Comparison of ENCODE assay signal across 8 mouse cellular contexts in the genomic region with DNA sequence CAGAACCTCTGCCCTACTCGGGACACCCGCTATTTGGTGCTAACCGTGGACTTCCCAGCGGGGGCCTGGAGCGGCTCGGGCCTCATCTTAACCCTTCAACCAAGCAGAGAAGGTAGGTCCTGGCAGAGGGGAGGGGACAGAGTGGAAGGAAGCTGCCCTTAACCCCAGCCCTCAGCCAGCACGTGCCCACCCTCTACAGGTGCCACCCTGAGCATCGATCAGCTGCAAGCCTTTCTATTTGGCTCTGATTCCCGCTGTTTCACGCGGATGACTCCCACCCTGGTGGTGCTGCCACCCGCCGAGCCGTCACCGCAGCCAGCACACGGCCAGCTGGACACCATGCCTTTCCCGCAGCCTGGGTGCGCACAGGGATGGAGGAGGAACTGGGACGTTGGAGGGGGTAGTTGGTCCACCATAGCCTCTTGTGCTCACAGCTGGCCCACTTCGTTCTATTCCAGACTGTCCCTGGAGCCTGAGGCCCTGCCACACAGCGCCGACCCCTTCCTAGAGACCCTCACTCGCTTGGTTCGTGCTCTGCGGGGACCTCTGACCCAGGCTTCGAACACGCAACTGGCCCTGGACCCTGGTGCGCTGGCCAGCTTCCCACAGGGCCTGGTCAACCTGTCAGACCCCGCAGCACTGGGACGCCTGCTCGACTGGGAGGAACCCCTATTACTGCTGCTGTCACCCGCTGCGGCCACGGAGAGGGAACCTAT. TPM values are rescaled to one million over a fixed set of nuclear protein-coding genes. Genes with fewer than 3 reads are reported as not detected.
DNase-seq lines count a peak whose midpoint lies in the region; ATAC-seq and TF ChIP-seq lines count a peak whose summit lies in the region.

No protein-coding gene starts in this region.

- TF ChIP-seq POLR2A in testis, adult 2 months (IDR thresholded peaks at IDR 0.05; ENCODE audit: control insufficient read depth, low read depth, low read length) = no peak; the same call in 1 of the 2 replicates

- peaks cover 56% of the 10 kb centered on the region for H3K27me3 ChIP-seq in erythroblast, embryonic 14.5 days (ENCODE audit: control insufficient read depth)
- H3K27me3 ChIP-seq in testis, adult 2 months (ENCODE audit: control insufficient read depth, insufficient read depth, low read length) = no peaks in the 10 kb centered on the region
- H3K27me3 ChIP-seq in liver, embryonic 11.5 days (replicated peaks; ENCODE audit: control insufficient read depth, insufficient read depth, low read length) = peaks cover 44% of the 10 kb centered on the region

- no peak for DNase-seq in testis, postnatal 10 days (ENCODE audit: low spot score)
- DNase-seq in liver, embryonic 11.5 days (ENCODE audit: low spot score) = no peak
- no peak for DNase-seq in adrenal gland, postnatal 10 days
- no peak for DNase-seq in gastrocnemius, postnatal 10 days
- no peak for DNase-seq in frontal cortex, postnatal 36 days (ENCODE audit: low spot score in 2 of 2)

- H3K4me3 ChIP-seq in erythroblast, embryonic 14.5 days (replicated peaks) = peak overlapping the region; percentile 58
- peak overlapping the region; percentile 69 for H3K4me3 ChIP-seq in testis, adult 2 months (ENCODE audit: control insufficient read depth, low read depth, low read length)
- H3K4me3 ChIP-seq in liver, embryonic 11.5 days (ENCODE audit: low read depth, low read length) = peak overlapping the region; percentile 60

- peaks cover 51% of the 10 kb centered on the region for H3K36me3 ChIP-seq in erythroblast, embryonic 14.5 days (ENCODE audit: control insufficient read depth)
- H3K36me3 ChIP-seq in testis, adult 2 months (ENCODE audit: control insufficient read depth, insufficient read depth, low read length) = no peaks in the 10 kb centered on the region; the same call in 1 of the 2 replicates
- peaks cover 33% of the 10 kb centered on the region for H3K36me3 ChIP-seq in liver, embryonic 11.5 days (ENCODE audit: control insufficient read depth, insufficient read depth, low read length)

- peak overlapping the region; percentile 97 for H3K4me2 ChIP-seq in liver, embryonic 11.5 days

- peak overlapping the region; percentile 58 for H3K27ac ChIP-seq in testis, adult 2 months (ENCODE audit: control insufficient read depth, insufficient read depth, low read depth, low read length)
- H3K27ac ChIP-seq in liver, embryonic 11.5 days (ENCODE audit: low read depth, low read length) = peak overlapping the region; percentile 73

- H3K9me3 ChIP-seq in erythroblast, embryonic 14.5 days (ENCODE audit: control insufficient read depth, low read length) = peaks cover 3% of the 10 kb centered on the region; the same call in 1 of the 2 replicates
- no peaks in the 10 kb centered on the region for H3K9me3 ChIP-seq in liver, embryonic 11.5 days (ENCODE audit: control insufficient read depth, low read length)

- peak overlapping the region; percentile 77 for H3K9ac ChIP-seq in liver, embryonic 11.5 days (ENCODE audit: low read depth, low read length)

- 50% methylated on average over 34 of the region's 34 CpGs for WGBS in liver, embryonic 11.5 days

- peaks cover 49% of the 10 kb centered on the region for H3K4me1 ChIP-seq in erythroblast, embryonic 14.5 days (ENCODE audit: control insufficient read depth)
- H3K4me1 ChIP-seq in testis, adult 2 months (ENCODE audit: control insufficient read depth, insufficient read depth, low read length) = peaks cover 39% of the 10 kb centered on the region
- peaks cover 52% of the 10 kb centered on the region for H3K4me1 ChIP-seq in liver, embryonic 11.5 days (replicated peaks; ENCODE audit: control insufficient read depth, insufficient read depth, low read length)

- no peak for TF ChIP-seq CTCF in testis, adult 2 months (IDR thresholded peaks at IDR 0.05; ENCODE audit: control insufficient read depth, insufficient read depth, insufficient replicate concordance, low read depth, low read length)

- ATAC-seq in erythroblast, adult 5-6 weeks (replicated peaks; ENCODE audit: low FRiP score, poor library complexity, severe bottlenecking) = no peak
- 0 out of 2 replicates have a peak, but pooled peaks have one; percentile 2 for ATAC-seq in liver, embryonic 11.5 days (replicated peaks; ENCODE audit: low FRiP score)

RNA-seq across cellular contexts. Expression of a gene that starts 1.5 kb away (rescaled TPM):
- 0.33 and 0.43 TPM in 2 replicates for polyA plus RNA-seq in erythroblast, embryonic 14.5 days (2012)
- not detected in 2 replicates for total RNA-seq in erythroblast, adult 5-6 weeks (2015; ENCODE audit: low replicate concordance)
- total RNA-seq in erythroblast, adult 5-6 weeks (2017; ENCODE audit: low replicate concordance) = not detected in 2 replicates
- 2.5 and 3.2 TPM in 2 replicates for polyA plus RNA-seq in testis, adult 2 months (2012; rRNA removed)
- polyA plus RNA-seq in liver, embryonic 11.5 days (2014; fragmentation: Nextera tagmentation; extraction: Ambion mirVana) = 0.14 TPM in 1 of 2 replicates, not detected in the other
- under 1 TPM; 0.57 to 0.79 TPM for total RNA-seq in adrenal gland, postnatal 10 days (2021)
- total RNA-seq in gastrocnemius, postnatal 10 days (2021) = under 1 TPM; 0.20 to 0.52 TPM

RNA-seq across cellular contexts. Expression of a gene that starts 6.8 kb away (rescaled TPM):
- not detected in 2 replicates for polyA plus RNA-seq in erythroblast, embryonic 14.5 days (2012)
- total RNA-seq in erythroblast, adult 5-6 weeks (2015; ENCODE audit: low replicate concordance) = not detected in 2 replicates
- total RNA-seq in erythroblast, adult 5-6 weeks (2017; ENCODE audit: low replicate concordance) = not detected in 2 replicates
- polyA plus RNA-seq in testis, adult 2 months (2012; rRNA removed) = 1.2 and 1.4 TPM in 2 replicates
- polyA plus RNA-seq in liver, embryonic 11.5 days (2014; fragmentation: Nextera tagmentation; extraction: Ambion mirVana) = 1.1 and 1.5 TPM in 2 replicates
- total RNA-seq in adrenal gland, postnatal 10 days (2021) = 10 to 100 TPM in 1 of 2 experiments, 1 to 10 TPM in 1; 9.8 to 24.0 TPM
- 100 to 1,000 TPM; 289 to 339 TPM for total RNA-seq in gastrocnemius, postnatal 10 days (2021)

RNA-seq across cellular contexts. Expression of a gene that starts 8.1 kb away (rescaled TPM):
- polyA plus RNA-seq in erythroblast, embryonic 14.5 days (2012) = 32.7 and 39.3 TPM in 2 replicates
- 24.5 and 45.2 TPM in 2 replicates for total RNA-seq in erythroblast, adult 5-6 weeks (2015; ENCODE audit: low replicate concordance)
- total RNA-seq in erythroblast, adult 5-6 weeks (2017; ENCODE audit: low replicate concordance) = 8.2 and 13.9 TPM in 2 replicates
- 41.4 and 45.8 TPM in 2 replicates for polyA plus RNA-seq in testis, adult 2 months (2012; rRNA removed)
- 178 and 188 TPM in 2 replicates for polyA plus RNA-seq in liver, embryonic 11.5 days (2014; fragmentation: Nextera tagmentation; extraction: Ambion mirVana)
- total RNA-seq in adrenal gland, postnatal 10 days (2021) = 10 to 100 TPM; 50.0 to 63.2 TPM
- total RNA-seq in gastrocnemius, postnatal 10 days (2021) = 10 to 100 TPM; 26.8 to 30.9 TPM

RNA-seq across cellular contexts. Expression of a gene that starts 8.5 kb away (rescaled TPM):
- 68.4 and 69.3 TPM in 2 replicates for polyA plus RNA-seq in erythroblast, embryonic 14.5 days (2012)
- 19.6 and 26.5 TPM in 2 replicates for total RNA-seq in erythroblast, adult 5-6 weeks (2015; ENCODE audit: low replicate concordance)
- total RNA-seq in erythroblast, adult 5-6 weeks (2017; ENCODE audit: low replicate concordance) = 7.2 and 11.2 TPM in 2 replicates
- 65.7 and 67.4 TPM in 2 replicates for polyA plus RNA-seq in testis, adult 2 months (2012; rRNA removed)
- polyA plus RNA-seq in liver, embryonic 11.5 days (2014; fragmentation: Nextera tagmentation; extraction: Ambion mirVana) = 116 and 121 TPM in 2 replicates
- 10 to 100 TPM; 45.2 to 50.5 TPM for total RNA-seq in adrenal gland, postnatal 10 days (2021)
- 10 to 100 TPM; 31.6 to 41.3 TPM for total RNA-seq in gastrocnemius, postnatal 10 days (2021)

RNA-seq across cellular contexts. Expression of a gene that starts 20.0 kb away (rescaled TPM):
- polyA plus RNA-seq in erythroblast, embryonic 14.5 days (2012) = 1,446 and 1,486 TPM in 2 replicates
- total RNA-seq in erythroblast, adult 5-6 weeks (2015; ENCODE audit: low replicate concordance) = 1,067 and 1,159 TPM in 2 replicates
- total RNA-seq in erythroblast, adult 5-6 weeks (2017; ENCODE audit: low replicate concordance) = 242 and 348 TPM in 2 replicates
- polyA plus RNA-seq in testis, adult 2 months (2012; rRNA removed) = 261 and 275 TPM in 2 replicates
- polyA plus RNA-seq in liver, embryonic 11.5 days (2014; fragmentation: Nextera tagmentation; extraction: Ambion mirVana) = 1,793 and 1,800 TPM in 2 replicates
- total RNA-seq in adrenal gland, postnatal 10 days (2021) = 100 to 1,000 TPM; 700 to 820 TPM
- 100 to 1,000 TPM; 846 to 935 TPM for total RNA-seq in gastrocnemius, postnatal 10 days (2021)

Comparison
In these comparisons a context has a peak if more than half of its experiments do, and no peak if none do; other contexts are left out.
1. RNA of a gene that starts 6.8 kb away (total RNA-seq): 289 to 339 TPM in gastrocnemius, postnatal 10 days; 9.8 to 24.0 TPM in adrenal gland, postnatal 10 days and not detected in erythroblast, adult 5-6 weeks; every median in the first group is over 10 times any median in the second.
2. Peak in every context shown above with its lines, with median percentiles within 50 percentile points of each other: H3K4me3 ChIP-seq.